Mouse (Mus musculus): ENCODE measurements around the gene Abhd5.
"Not testable (repeated sequence)": the region's sequence is repeated elsewhere in the genome, so short reads cannot be mapped to it uniquely, and the experiment has no call there.

The Abhd5 gene

GRCm38 (mm10) chr9:122351303-122352024 is at the start of gene Abhd5:
Gene Abhd5, plus strand, starts transcription at chr9:122351608.
- peak; percentile 94 for DNase-seq

- no peak for DNase-seq
Measured at GRCm38 (mm10) chr9:122305302-122305701, 46.1 kb upstream of the Abhd5 start.

DNA sequence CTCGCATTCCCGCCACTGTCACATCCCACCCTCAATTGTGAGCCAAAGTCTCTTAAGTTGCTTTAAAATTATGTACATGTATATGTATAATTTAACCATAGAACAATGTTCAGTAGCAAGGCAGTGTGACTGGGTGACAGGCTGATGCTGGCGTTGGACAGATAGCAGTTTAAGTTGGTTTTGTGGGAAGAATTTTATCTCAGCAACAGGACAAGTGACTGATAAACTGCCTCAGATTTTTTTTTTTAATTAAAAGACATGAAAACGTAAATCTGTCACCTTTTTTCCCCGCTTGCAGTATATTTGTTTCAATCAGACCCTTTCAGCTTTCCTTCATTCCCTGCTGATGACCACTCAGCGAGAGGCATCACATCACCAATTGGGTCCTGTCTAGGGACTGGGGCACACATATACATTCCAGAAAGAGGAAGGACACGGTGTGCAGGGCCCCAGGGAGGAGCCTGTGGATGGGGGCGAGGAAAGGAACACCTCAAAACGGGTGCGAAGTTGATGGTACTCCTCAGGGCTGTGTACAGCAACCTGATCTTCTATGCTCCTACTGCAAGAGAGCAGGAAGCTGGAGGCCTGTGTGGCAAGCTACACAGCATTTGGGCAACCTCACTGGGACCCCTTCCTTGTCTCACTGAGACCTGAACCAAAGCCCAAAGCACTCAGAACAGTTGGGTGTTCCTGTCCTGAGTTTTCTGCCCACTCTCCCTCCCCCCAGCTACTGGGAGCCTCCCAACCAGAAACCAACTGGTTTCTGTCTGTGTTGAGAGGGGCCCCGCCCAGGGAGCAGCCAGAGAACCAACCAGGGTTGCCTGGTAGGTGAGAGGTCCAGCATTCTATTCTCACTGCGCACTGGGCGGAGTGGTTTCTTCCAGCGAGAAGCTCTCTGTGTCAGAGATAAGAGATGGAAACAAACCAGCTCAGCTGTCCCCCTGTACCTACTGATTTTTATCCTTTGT is 42.1 kb upstream of the Abhd5 start:
- no peak for DNase-seq

DNA sequence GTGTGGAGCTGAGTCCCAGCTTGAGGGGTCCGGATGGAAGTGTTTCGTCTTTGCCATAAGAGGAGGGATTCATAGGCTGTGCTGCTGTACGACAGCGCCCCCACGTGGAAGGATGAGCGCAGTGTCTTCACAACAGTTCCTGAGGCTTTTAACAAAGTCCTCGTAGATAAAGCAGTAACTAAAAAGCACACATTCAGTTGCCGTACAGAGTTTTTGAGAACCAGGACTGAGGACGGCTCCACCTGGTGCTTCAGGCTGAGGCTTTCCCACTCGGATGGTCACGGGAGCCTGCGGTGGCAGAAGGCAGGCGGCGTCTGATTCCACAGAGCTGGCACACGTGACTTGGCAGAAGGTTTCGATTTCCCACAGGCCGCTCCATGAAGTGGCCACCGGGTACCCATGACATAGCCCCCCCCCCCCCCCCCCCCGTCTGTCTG is 40.8 kb upstream of the Abhd5 start:
- peak; percentile 78 for DNase-seq

GRCm38 (mm10) chr9:122311051-122311760 is 40.2 kb upstream of the Abhd5 start:
- no peak for DNase-seq

GRCm38 (mm10) chr9:122312296-122312990 is 39.0 kb upstream of the Abhd5 start:
- DNase-seq = no peak

- not testable (repeated sequence) for DNase-seq
Measured at GRCm38 (mm10) chr9:122313128-122313527, 38.3 kb upstream of the Abhd5 start.

- no peak for DNase-seq
Measured at GRCm38 (mm10) chr9:122314386-122314785, 37.0 kb upstream of the Abhd5 start.

DNA sequence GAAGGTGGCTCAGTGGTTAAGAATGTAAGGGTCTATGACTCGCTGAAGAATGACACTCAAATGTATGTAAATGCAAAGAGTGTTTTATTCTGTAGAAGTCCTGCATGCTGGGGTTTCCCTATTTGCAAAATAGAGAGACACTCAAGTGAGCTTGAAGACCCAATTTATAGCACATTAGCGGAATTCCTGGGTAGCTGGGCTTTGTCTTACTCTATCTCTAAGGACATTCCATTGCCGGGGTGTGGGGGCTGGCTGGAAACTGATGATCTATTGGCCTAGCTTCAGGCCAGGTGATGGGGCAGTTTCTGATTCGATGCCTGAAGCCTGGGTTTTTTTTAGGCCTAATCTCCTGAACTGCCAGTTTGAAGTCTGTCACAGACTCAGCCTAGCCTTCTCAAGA is 36.5 kb upstream of the Abhd5 start:
- no peak for DNase-seq

GRCm38 (mm10) chr9:122315501-122315900 is 35.9 kb upstream of the Abhd5 start:
- DNase-seq = no peak

GRCm38 (mm10) chr9:122316562-122316961 is 34.8 kb upstream of the Abhd5 start:
- DNase-seq = no peak

GRCm38 (mm10) chr9:122320626-122321025 is 30.8 kb upstream of the Abhd5 start:
- DNase-seq = no peak

- DNase-seq = no peak
Measured at GRCm38 (mm10) chr9:122322356-122322755, 29.1 kb upstream of the Abhd5 start.

DNA sequence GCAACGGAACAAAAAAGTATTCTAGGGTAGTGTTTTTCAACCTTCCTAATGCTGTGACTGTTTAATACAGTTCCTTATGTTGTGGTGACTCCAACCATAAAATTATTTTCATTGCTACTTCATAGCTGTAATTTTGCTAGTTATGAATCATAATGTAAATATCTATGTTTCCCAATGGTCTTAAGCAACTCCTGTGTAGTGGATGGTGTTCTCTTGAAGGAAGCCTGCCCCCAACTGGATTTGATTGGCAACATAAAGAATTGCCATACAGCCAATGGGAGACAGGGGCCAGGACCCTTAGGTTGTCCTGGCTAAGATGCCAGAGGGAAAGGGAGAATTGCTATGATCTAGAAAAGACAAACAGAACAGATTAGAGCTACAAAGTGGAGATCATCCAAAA is 25.4 kb upstream of the Abhd5 start:
- no peak for DNase-seq

DNA sequence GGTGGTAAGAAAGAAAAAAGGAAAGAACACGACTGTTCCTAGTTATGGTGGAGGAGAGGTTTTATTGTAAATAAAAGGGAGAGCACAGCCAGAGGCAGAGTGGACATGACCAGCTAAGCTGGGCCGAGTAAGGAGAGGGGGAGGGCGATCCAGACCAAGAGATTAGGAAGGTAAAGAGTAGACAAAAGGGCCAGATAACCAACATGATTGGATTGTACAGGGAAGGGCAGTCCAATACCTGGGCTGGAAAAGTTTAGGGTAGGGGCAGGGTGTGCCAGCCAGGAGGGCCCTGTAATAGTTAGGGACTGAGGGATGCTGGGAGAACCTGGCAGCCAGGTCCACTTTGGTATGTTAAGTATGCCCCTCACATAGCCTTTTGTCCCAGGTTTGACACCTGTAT is 23.2 kb upstream of the Abhd5 start:
- no peak for DNase-seq

DNA sequence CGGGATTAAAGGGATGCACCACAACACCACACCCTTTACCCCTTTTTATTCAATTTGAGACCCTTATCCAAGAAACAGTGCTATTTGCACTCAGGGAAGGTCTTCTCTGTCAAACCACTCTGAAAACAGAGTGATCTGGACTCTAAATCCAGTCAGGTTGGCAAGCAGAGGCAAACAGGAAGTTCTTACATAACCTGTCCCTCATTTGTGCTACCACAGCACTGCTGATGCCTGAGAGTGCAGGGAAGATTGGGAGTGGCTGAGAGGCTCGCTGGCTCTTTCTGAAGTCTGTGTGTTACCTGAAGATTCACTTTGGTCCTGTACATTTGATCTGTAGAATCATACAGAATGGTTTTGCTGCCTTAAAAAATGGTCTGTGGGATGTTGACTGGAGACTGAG is 14.7 kb upstream of the Abhd5 start:
- DNase-seq = no peak

GRCm38 (mm10) chr9:122337510-122337931 is 13.9 kb upstream of the Abhd5 start:
- DNase-seq = no peak

DNA sequence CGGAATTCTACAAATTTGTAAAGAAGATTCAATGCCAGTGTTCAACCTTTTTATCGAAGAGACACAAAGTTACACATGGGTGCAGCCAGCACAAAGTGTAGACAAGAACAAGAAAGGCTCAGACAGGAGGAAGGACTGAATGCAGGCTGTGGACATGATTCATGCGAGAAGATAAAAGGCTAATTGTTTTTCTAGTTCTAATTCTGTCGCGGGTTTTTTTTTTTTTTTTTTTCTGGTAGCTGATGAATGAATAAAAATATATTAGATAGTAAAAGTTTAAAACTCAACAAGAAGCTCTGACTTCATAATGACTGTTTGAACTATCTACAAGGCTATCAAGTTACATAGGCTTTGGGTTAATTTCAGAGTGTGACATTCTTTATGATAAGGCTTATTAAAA is 11.4 kb upstream of the Abhd5 start:
- DNase-seq = no peak

GRCm38 (mm10) chr9:122343399-122343798 is 8.0 kb upstream of the Abhd5 start:
- DNase-seq = no peak

- no peak for DNase-seq
Measured at GRCm38 (mm10) chr9:122344560-122344959, 6.8 kb upstream of the Abhd5 start.

DNA sequence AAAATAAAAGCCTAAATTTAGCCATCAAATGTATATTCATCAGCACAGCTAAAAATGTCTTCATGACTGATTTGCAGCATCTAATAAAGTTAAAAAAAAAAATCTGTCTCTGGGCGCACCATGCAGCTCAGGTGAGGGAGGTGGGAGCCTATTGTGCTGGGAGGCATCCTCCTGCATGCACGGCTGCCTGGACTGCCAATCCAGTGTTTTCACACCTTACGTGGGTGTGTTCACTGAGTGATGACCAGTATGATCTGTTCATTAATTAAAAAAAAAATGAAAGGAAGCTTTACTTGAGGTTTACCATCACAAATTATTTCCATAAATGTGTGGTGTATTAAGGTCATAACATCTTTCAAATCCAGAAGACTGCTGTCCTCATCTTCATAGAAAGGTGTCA is 6.1 kb upstream of the Abhd5 start:
- DNase-seq = no peak

DNA sequence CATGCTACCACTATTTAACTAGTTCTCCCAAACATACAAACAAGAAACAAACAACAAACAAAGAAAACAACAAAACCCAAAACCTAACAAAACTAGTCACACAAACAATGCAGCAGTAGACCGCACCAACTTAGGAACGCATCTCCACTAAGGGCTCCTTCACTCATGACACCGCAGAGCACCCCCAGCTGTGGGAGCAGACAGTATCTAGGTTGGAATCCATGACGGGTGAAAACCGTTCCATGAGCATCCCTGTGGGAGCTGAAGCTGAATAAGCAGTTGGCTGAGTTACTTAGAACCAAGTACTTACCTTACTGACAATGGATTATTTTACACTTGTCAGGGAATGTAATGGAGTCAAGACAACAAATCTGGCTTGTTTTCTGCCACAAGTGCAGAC is 5.3 kb upstream of the Abhd5 start:
- DNase-seq = no peak

DNA sequence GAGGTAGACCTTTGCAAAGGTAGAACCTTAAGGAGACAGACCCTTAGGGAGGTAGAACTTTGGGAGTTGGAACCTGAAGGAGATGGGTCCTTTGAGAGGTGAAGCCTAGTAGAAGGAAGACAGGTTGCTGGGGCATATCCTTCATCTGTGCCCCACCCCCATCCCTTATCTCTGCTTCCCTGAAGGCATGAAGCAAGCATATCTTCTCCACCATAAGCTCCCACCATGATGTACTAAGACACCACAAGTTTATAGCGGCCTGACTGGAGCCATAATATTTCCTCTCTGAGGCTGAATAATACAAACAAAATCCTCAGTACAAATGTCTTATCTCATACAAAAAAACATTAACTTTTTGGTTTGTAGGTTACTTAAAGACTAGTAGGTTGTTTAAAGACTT is 3.5 kb upstream of the Abhd5 start:
- no peak for DNase-seq
